Mouse (Mus musculus) heart, postnatal 0 days (tissue): ENCODE data around the gene Fam185a. TPM values are rescaled to one million over a fixed set of nuclear protein-coding genes. Genes with fewer than 3 reads are reported as not detected.
A peak's percentile ranks its signal among the peaks of the same experiment; 100 is the strongest.

ENCODE experiments used
- ATAC-seq: fragments of 200-750 bp; cut with Nextera tagmentation; 2 replicates; pipeline ENCODE4 v1.8.0; 2017; ENCODE audit warnings: low read depth, moderate number of reproducible peaks, moderate library complexity; ENCODE audit not compliant: insufficient read depth
- DNase-seq: peaks from one replicate; pipeline ENCODE4 v3.0.0-alpha.2; 2016; ENCODE audit warnings: low spot score
- H3K27ac ChIP-seq: fragments of 300-500 bp; sonication (generic); 2 replicates; pipeline ENCODE4 v1.5.1; 2014; ENCODE audit warnings: low read depth, mild to moderate bottlenecking
- H3K27me3 ChIP-seq: fragments of 300-500 bp; sonication (generic); 2 replicates; pipeline ENCODE4 v1.6.1; 2014; ENCODE audit warnings: low read length, mixed read lengths; ENCODE audit not compliant: control insufficient read depth, insufficient read depth
- H3K36me3 ChIP-seq: fragments of 300-500 bp; sonication (generic); replicated peaks from 2 replicates; pipeline ENCODE4 v1.6.1; 2014; ENCODE audit warnings: low read length, mixed read lengths; ENCODE audit not compliant: control insufficient read depth, insufficient read depth
- H3K4me1 ChIP-seq: fragments of 300-500 bp; sonication (generic); 2 replicates; pipeline ENCODE4 v1.6.1; 2014; ENCODE audit warnings: antibody characterized with exemption; ENCODE audit not compliant: control insufficient read depth, insufficient read depth
- H3K4me2 ChIP-seq: fragments of 300-500 bp; sonication (generic); 2 replicates; pipeline ENCODE4 v1.6.1; 2014; ENCODE audit warnings: low read depth, mild to moderate bottlenecking, low read length, moderate library complexity
- H3K4me3 ChIP-seq: fragments of 300-500 bp; sonication (generic); 2 replicates; pipeline ENCODE4 v1.5.1; 2014; ENCODE audit warnings: low read depth, low read length
- H3K9ac ChIP-seq: fragments of 300-500 bp; sonication (generic); replicated peaks from 2 replicates; pipeline ENCODE4 v1.6.1; 2014; ENCODE audit warnings: low read depth, low read length, mixed read lengths
- H3K9me3 ChIP-seq: fragments of 300-500 bp; sonication (generic); replicated peaks from 2 replicates; pipeline ENCODE4 v1.6.1; 2016; ENCODE audit warnings: low read length; ENCODE audit not compliant: control insufficient read depth
- CTCF ChIP-seq: IDR thresholded peaks from 2 replicates; pipeline ENCODE4 v1.5.1; 2016; ENCODE audit warnings: antibody characterized with exemption, control low read depth, low read depth
- EP300 ChIP-seq: IDR thresholded peaks from 2 replicates; pipeline ENCODE4 v1.6.1; 2016; ENCODE audit warnings: antibody characterized with exemption, low read depth
- WGBS: fragments of 180-500 bp; shearing (Covaris S2); extraction: QIAGEN DNeasy Blood & Tissue Kit; methylation state at CpG from one replicate; pipeline ENCODE4 v1.1.7; 2014; 5-methylcytosine and 5-hydroxymethylcytosine counted together
- polyA plus RNA-seq: library from polyadenylated mRNA; unstranded; fragments of >200 nt; fragmentation: Nextera tagmentation; extraction: Ambion mirVana; gene quantifications from 2 replicates; pipeline ENCODE4 v1.2.1, GENCODE M21; 2015
- total RNA-seq: library from RNA; depleted of rRNA; stranded (reverse); fragments of >200 nt; gene quantifications from 2 replicates; pipeline ENCODE4 v1.2.3, GENCODE M21; 2014; ENCODE audit warnings: low replicate concordance; rRNA removed

Fam185a gene
- total and polyA plus RNA-seq, 2 experiments from 2014 or later, result 6.9 to 23.4 TPM

DNA sequence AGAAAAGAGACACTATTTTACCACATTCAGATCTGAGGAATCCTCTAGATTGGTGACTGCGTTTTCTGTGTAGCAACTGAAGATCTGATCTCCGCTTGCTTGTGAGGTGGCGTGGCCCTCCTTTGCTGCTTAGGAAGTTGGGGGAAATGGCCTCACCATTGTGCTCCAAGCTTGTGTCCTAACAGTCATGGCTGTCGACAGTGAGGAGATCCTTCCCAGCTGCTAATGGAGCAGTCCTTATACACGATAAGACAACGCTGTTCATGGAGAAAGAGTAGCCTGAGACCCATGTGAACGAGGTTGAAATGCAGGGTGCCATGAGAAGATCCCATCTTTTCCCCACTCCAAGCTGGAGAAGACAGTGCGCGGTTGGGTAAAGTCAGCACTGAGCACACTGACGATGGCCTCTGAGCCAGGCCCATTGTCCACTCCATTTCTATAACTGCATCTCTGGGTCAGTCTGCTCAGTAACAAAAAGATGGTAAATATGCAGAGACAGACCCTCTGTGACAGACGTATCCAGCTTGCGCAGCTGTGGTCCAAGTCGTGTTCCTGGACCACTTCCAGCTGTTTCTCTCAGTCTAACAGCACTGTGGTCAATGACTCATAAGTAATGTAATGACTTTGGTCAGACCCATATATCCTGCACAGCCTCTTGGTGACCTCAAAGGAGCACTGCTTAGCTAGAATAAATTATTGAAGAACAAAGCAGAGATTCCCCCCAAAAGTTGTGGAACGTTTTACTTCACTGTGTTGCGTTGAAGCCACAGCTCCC is 103.5 kb downstream of the Fam185a start:
- Histone ChIP-seq H3K9me3 (0 out of 2 replicates have a peak, but pooled peaks cover 7% of the 10 kb centered on the region), H3K4me2 (no peak overlapping the region), H3K36me3 (no peaks in the 10 kb centered on the region), H3K27me3 (no peaks in the 10 kb centered on the region), H3K4me1 (no peaks in the 10 kb centered on the region), H3K9ac (no peak overlapping the region), H3K4me3 (no peak overlapping the region), H3K27ac (peak overlapping the region; percentile 59)
- TF ChIP-seq CTCF, result no peak
- TF ChIP-seq EP300, result no peak
- WGBS, result 66% methylated on average over 15 of the region's 15 CpGs
- DNase-seq (no peak), ATAC-seq (peak; percentile 78)

DNA sequence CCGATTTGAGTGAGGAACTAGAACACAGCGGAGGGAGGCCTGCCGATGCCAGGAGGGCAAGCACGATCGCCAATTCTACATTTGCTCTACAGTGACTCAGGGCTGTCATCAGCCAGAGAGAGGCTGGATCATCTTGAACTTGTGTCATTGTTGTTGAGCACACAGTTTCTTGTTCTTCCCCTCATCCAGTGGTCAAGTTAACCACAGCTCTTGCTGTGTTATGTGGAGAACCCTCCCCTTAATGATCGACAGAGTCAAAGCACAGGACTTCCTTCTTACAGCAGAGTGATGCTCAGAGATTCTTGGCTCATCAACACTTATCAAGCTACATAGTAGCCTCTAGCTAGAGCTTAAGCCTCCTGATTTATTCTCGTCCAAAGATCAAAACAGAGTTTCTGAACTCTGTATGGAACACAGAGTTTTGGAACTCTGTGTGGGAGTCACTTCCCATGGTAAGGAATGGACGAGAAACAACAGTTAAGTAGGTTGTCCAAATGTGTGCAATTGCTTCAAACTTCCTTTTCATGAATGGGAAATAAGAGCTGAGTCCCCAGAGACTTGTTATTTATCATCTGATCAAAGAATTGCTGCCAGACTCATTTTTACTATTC is 104.5 kb downstream of the Fam185a start:
- ATAC-seq, result no peak
- no peaks in the 10 kb centered on the region for H3K4me1 ChIP-seq
- DNase-seq, result no peak
- TF ChIP-seq CTCF (no peak), EP300 (no peak)
- H3K4me2 ChIP-seq, result no peak overlapping the region
- H3K27ac ChIP-seq, result peak overlapping the region; percentile 30
- H3K9ac ChIP-seq, result no peak overlapping the region
- no peak overlapping the region for H3K4me3 ChIP-seq
- WGBS, result 73% methylated on average over 8 of the region's 8 CpGs
- no peaks in the 10 kb centered on the region for H3K27me3 ChIP-seq
- H3K9me3 ChIP-seq, result 0 out of 2 replicates have a peak, but pooled peaks cover 7% of the 10 kb centered on the region
- no peaks in the 10 kb centered on the region for H3K36me3 ChIP-seq

Other genes starting within 250 kb of the Fam185a start
- 2.0 and 2.8 TPM in 2 replicates for gene Gsap, start 238.7 kb upstream of the Fam185a start, total RNA-seq
- gene Gsap, start 238.7 kb upstream of the Fam185a start, polyA plus RNA-seq, result 0.99 and 1.4 TPM in 2 replicates
- 63.2 and 79.5 TPM in 2 replicates for gene Fgl2, start 52.3 kb upstream of the Fam185a start, total RNA-seq
- gene Fgl2, start 52.3 kb upstream of the Fam185a start, polyA plus RNA-seq, result 44.2 and 54.4 TPM in 2 replicates
- gene Ccdc146, start 281 bp upstream of the Fam185a start, total RNA-seq, result 0.08 TPM in 1 of 2 replicates, not detected in the other
- 4.1 and 4.2 TPM in 2 replicates for gene Ccdc146, start 281 bp upstream of the Fam185a start, polyA plus RNA-seq
- gene Lrrc17, start 118.6 kb downstream of the Fam185a start, total RNA-seq, result 17.5 and 23.1 TPM in 2 replicates
- 12.3 and 13.4 TPM in 2 replicates for gene Lrrc17, start 118.6 kb downstream of the Fam185a start, polyA plus RNA-seq
- not detected in 2 replicates for gene Fbxl13, start 220.7 kb downstream of the Fam185a start, total RNA-seq
- gene Fbxl13, start 220.7 kb downstream of the Fam185a start, polyA plus RNA-seq, result 0.15 and 0.26 TPM in 2 replicates
- 24.1 and 33.0 TPM in 2 replicates for gene Armc10, start 220.9 kb downstream of the Fam185a start, total RNA-seq
- gene Armc10, start 220.9 kb downstream of the Fam185a start, polyA plus RNA-seq, result 12.2 and 13.3 TPM in 2 replicates